Comparison of ENCODE assay signal across 9 mouse cellular contexts in the genomic region with DNA sequence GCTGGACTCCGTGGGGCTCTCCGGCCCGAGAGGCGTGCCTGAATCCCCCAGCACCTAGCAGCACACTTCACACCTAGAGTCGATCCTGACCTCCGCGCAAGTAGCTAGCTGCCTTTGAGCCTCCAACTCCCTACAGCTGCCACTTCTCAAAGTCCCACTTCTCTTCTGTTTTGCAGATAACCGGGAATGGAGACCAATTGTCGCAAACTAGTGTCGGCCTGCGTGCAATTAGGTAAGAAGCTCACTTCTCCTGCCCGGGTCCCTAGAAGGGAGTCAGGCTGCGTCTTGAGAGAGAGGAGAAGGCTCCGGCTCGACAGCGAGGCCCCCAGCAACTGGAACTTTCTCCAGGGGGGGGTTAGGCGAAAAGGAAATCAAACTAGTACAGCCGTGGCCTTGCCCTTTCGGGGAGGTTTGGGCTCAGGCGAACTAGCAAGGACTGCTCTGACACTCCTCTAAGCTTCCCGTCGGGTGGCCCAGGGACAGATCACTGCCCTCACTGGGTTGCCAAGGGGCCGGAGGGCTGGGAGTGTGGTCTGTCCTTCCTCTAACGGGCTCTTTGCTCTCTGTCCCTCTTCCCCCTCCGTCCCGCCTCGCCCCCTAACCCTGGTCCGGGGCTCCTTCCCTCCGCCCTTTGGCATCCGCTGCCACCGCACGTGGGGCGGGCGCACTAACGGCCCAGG. TPM values are rescaled to one million over a fixed set of nuclear protein-coding genes. Genes with fewer than 3 reads are reported as not detected.
DNase-seq lines count a peak whose midpoint lies in the region; ATAC-seq lines count a peak whose summit lies in the region.
"Had no signal": no experiment of that assay in that cellular context is flagged by ENCODE, and none has a peak within 500 bp of the region (broad histone marks: within the 10 kb centered on the region; RNA-seq: fewer than 3 reads in every experiment).

No protein-coding gene starts in this region.

- no peak overlapping the region for H3K27ac ChIP-seq in kidney, embryonic 16.5 days (ENCODE audit: low read length)
- H3K27ac ChIP-seq in embryonic facial prominence, embryonic 15.5 days (replicated peaks): 0 out of 2 replicates have a peak overlapping the region, but pooled peaks have one; percentile 34
- peak overlapping the region; percentile 59 for H3K27ac ChIP-seq in limb, embryonic 10.5 days
- H3K27ac ChIP-seq in neural tube, embryonic 14.5 days (ENCODE audit: low read depth, low read length): no peak overlapping the region

- no peak for DNase-seq in kidney, adult 9 months
- peak; percentile 65 for DNase-seq in limb, embryonic 10.5 days (ENCODE audit: low spot score)
- no peak for DNase-seq in thymus, postnatal 10 days (ENCODE audit: low spot score in 2 of 2)
- DNase-seq in layer of hippocampus, adult 9-11 months: no peak
- DNase-seq in testis, postnatal 14 days (ENCODE audit: low spot score): no peak

- peak overlapping the region; percentile 51 for H3K9ac ChIP-seq in kidney, embryonic 16.5 days (replicated peaks; ENCODE audit: low read length)
- H3K9ac ChIP-seq in embryonic facial prominence, embryonic 15.5 days: peak overlapping the region; percentile 28; the same call in 1 of the 2 replicates
- no peak overlapping the region for H3K9ac ChIP-seq in neural tube, embryonic 14.5 days (replicated peaks; ENCODE audit: low read depth, low read length)

- peak; percentile 32 for ATAC-seq in kidney, embryonic 16.5 days (ENCODE audit: low FRiP score, low TSS enrichment)
- ATAC-seq in embryonic facial prominence, embryonic 15.5 days (ENCODE audit: insufficient number of reproducible peaks, low FRiP score, low TSS enrichment, low read depth): peak; percentile 13; the same call in 1 of the 2 replicates
- peak; percentile 33; the same call in 1 of the 2 replicates for ATAC-seq in neural tube, embryonic 14.5 days (ENCODE audit: low read depth)

- H3K36me3 ChIP-seq in kidney, embryonic 16.5 days (ENCODE audit: insufficient read depth, low read length): no peaks in the 10 kb centered on the region
- no peaks in the 10 kb centered on the region for H3K36me3 ChIP-seq in embryonic facial prominence, embryonic 15.5 days
- H3K36me3 ChIP-seq in limb, embryonic 10.5 days: no peaks in the 10 kb centered on the region
- no peaks in the 10 kb centered on the region for H3K36me3 ChIP-seq in neural tube, embryonic 14.5 days (ENCODE audit: control insufficient read depth, insufficient read depth, low read length)

- H3K9me3 ChIP-seq in kidney, embryonic 16.5 days (ENCODE audit: low read length): peaks cover 2% of the 10 kb centered on the region; the same call in 1 of the 2 replicates
- H3K9me3 ChIP-seq in embryonic facial prominence, embryonic 15.5 days (replicated peaks): no peaks in the 10 kb centered on the region
- H3K9me3 ChIP-seq in limb, embryonic 10.5 days (replicated peaks): no peaks in the 10 kb centered on the region
- H3K9me3 ChIP-seq in neural tube, embryonic 14.5 days (ENCODE audit: control insufficient read depth, low read length): no peaks in the 10 kb centered on the region

- H3K4me2 ChIP-seq in kidney, embryonic 16.5 days (replicated peaks; ENCODE audit: low read depth, low read length): peak overlapping the region; percentile 75
- H3K4me2 ChIP-seq in embryonic facial prominence, embryonic 15.5 days (replicated peaks): peak overlapping the region; percentile 89
- peak overlapping the region; percentile 76 for H3K4me2 ChIP-seq in neural tube, embryonic 14.5 days (ENCODE audit: low read depth, low read length)

- peaks cover 92% of the 10 kb centered on the region for H3K27me3 ChIP-seq in kidney, embryonic 16.5 days (ENCODE audit: insufficient read depth, low read length)
- H3K27me3 ChIP-seq in embryonic facial prominence, embryonic 15.5 days: peaks cover 83% of the 10 kb centered on the region
- H3K27me3 ChIP-seq in limb, embryonic 10.5 days (ENCODE audit: low read depth, poor library complexity, severe bottlenecking): peaks cover 99% of the 10 kb centered on the region
- H3K27me3 ChIP-seq in neural tube, embryonic 14.5 days (ENCODE audit: control insufficient read depth, insufficient read depth, low read length): peaks cover 66% of the 10 kb centered on the region

- peak overlapping the region; percentile 50 for H3K4me3 ChIP-seq in kidney, embryonic 16.5 days (ENCODE audit: low read length)
- peak overlapping the region; percentile 47 for H3K4me3 ChIP-seq in embryonic facial prominence, embryonic 15.5 days (replicated peaks)
- H3K4me3 ChIP-seq in limb, embryonic 10.5 days: peak overlapping the region; percentile 55
- peak overlapping the region; percentile 29 for H3K4me3 ChIP-seq in neural tube, embryonic 14.5 days (ENCODE audit: low read depth, low read length)
- H3K4me3 ChIP-seq: erythroblast, embryonic 14.5 days had no signal

- peaks cover 14% of the 10 kb centered on the region; the same call in 1 of the 2 replicates for H3K4me1 ChIP-seq in kidney, embryonic 16.5 days (ENCODE audit: insufficient read depth, low read length)
- H3K4me1 ChIP-seq in embryonic facial prominence, embryonic 15.5 days: peaks cover 37% of the 10 kb centered on the region
- peaks cover 54% of the 10 kb centered on the region for H3K4me1 ChIP-seq in limb, embryonic 10.5 days
- H3K4me1 ChIP-seq in neural tube, embryonic 14.5 days (ENCODE audit: control insufficient read depth, insufficient read depth, low read length): peaks cover 14% of the 10 kb centered on the region

- 2% methylated on average over 33 of the region's 35 CpGs for WGBS in kidney, embryonic 16.5 days
- WGBS in embryonic facial prominence, embryonic 15.5 days: 6% methylated on average over 35 of the region's 35 CpGs
- WGBS in limb, embryonic 10.5 days: under 1% methylated on average over 35 of the region's 35 CpGs
- under 1% methylated on average over 35 of the region's 35 CpGs for WGBS in neural tube, embryonic 14.5 days

RNA-seq across cellular contexts. Expression of gene Pitx2, which starts 4.2 kb away (rescaled TPM):
- 7.2 and 10.3 TPM in 2 replicates for polyA plus RNA-seq in kidney, embryonic 16.5 days (2015; fragmentation: Nextera tagmentation; extraction: Ambion mirVana)
- polyA plus RNA-seq in embryonic facial prominence, embryonic 15.5 days (2015; fragmentation: Nextera tagmentation; extraction: Ambion mirVana): 82.5 and 88.3 TPM in 2 replicates
- polyA plus RNA-seq in limb, embryonic 10.5 days (2016; fragmentation: Nextera tagmentation; extraction: Ambion mirVana): 25.6 and 39.1 TPM in 2 replicates
- 4.5 and 5.0 TPM in 2 replicates for polyA plus RNA-seq in neural tube, embryonic 14.5 days (2014; fragmentation: Nextera tagmentation; extraction: Ambion mirVana)
- polyA plus RNA-seq: erythroblast, embryonic 14.5 days had no signal

Comparison
In these comparisons a context has a peak if more than half of its experiments do, and no peak if none do; other contexts are left out.
1. H3K27ac ChIP-seq: peak in embryonic facial prominence, embryonic 15.5 days (single experiment) and limb, embryonic 10.5 days (single experiment); none in kidney, embryonic 16.5 days (single experiment) and neural tube, embryonic 14.5 days (single experiment).
2. Peak in every context shown above with its lines, with median percentiles within 50 percentile points of each other: ATAC-seq, H3K4me2 ChIP-seq and H3K4me3 ChIP-seq.